Mouse (Mus musculus) intestine, embryonic 14.5 days (tissue): ENCODE measurements around the gene Cpm. TPM values are rescaled to one million over a fixed set of nuclear protein-coding genes. Genes with fewer than 3 reads are reported as not detected.

Experiments used
- ATAC-seq: fragments of 200-750 bp; cut with Nextera tagmentation; replicated peaks from 2 replicates; pipeline ENCODE4 v1.8.0; 2017; ENCODE audit warnings: low read depth, moderate number of reproducible peaks, moderate TSS enrichment, moderate library complexity; ENCODE audit not compliant: low FRiP score, low TSS enrichment
- DNase-seq: peaks from one replicate; pipeline ENCODE4 v3.0.0-alpha.2; 2018; ENCODE audit warnings: low spot score
- H3K27ac ChIP-seq: fragments of 300-500 bp; sonication (generic); 2 replicates; pipeline ENCODE4 v1.5.1; 2014; ENCODE audit warnings: low read depth, mild to moderate bottlenecking, control low read depth
- H3K27me3 ChIP-seq: fragments of 300-500 bp; sonication (generic); replicated peaks from 2 replicates; pipeline ENCODE4 v1.6.1; 2014; ENCODE audit warnings: low read length, control low read depth; ENCODE audit not compliant: control insufficient read depth, insufficient read depth
- H3K36me3 ChIP-seq: fragments of 300-500 bp; sonication (generic); 2 replicates; pipeline ENCODE4 v1.6.1; 2014; ENCODE audit warnings: low read length, control low read depth; ENCODE audit not compliant: control insufficient read depth, insufficient read depth
- H3K4me1 ChIP-seq: fragments of 300-500 bp; sonication (generic); replicated peaks from 2 replicates; pipeline ENCODE4 v1.6.1; 2014; ENCODE audit warnings: low read length, control low read depth, mixed read lengths; ENCODE audit not compliant: control insufficient read depth, insufficient read depth
- H3K4me2 ChIP-seq: fragments of 300-500 bp; sonication (generic); 2 replicates; pipeline ENCODE4 v1.6.1; 2014; ENCODE audit warnings: low read length
- H3K4me3 ChIP-seq: fragments of 300-500 bp; sonication (generic); 2 replicates; pipeline ENCODE4 v1.5.1; 2014; ENCODE audit warnings: low read depth, low read length, control low read depth, mixed read lengths
- H3K9ac ChIP-seq: fragments of 300-500 bp; sonication (generic); 2 replicates; pipeline ENCODE4 v1.6.1; 2014; ENCODE audit warnings: mild to moderate bottlenecking, low read length
- H3K9me3 ChIP-seq: fragments of 300-500 bp; sonication (generic); 2 replicates; pipeline ENCODE4 v1.6.1; 2016; ENCODE audit warnings: low read length, control low read depth; ENCODE audit not compliant: control insufficient read depth
- WGBS: fragments of 180-500 bp; shearing (Covaris S2); extraction: QIAGEN DNeasy Blood & Tissue Kit; methylation state at CpG from one replicate; pipeline ENCODE4 v1.1.7; 2014; 5-methylcytosine and 5-hydroxymethylcytosine counted together
- polyA plus RNA-seq: library from polyadenylated mRNA; unstranded; fragments of >200 nt; fragmentation: Nextera tagmentation; extraction: Ambion mirVana; gene quantifications from 2 replicates; pipeline ENCODE4 v1.2.1, GENCODE M21; 2014

Cpm gene
- polyA plus RNA-seq, 1 experiment from 2014 or later, result 66.6 TPM

GRCm38 (mm10) chr10:117655908-117656661 is 26.8 kb downstream of the Cpm start:
- ATAC-seq, result no peak
- no peak for DNase-seq
- no peak overlapping the region for H3K9ac ChIP-seq
- no peak overlapping the region for H3K4me3 ChIP-seq
- no peaks in the 10 kb centered on the region for H3K36me3 ChIP-seq
- H3K4me2 ChIP-seq, result no peak overlapping the region
- 60% methylated on average over 7 of the region's 7 CpGs for WGBS
- no peaks in the 10 kb centered on the region for H3K9me3 ChIP-seq
- no peak overlapping the region for H3K27ac ChIP-seq
- no peaks in the 10 kb centered on the region for H3K4me1 ChIP-seq
- H3K27me3 ChIP-seq, result no peaks in the 10 kb centered on the region

- ATAC-seq, result no peak
- H3K9me3 ChIP-seq, result no peaks in the 10 kb centered on the region
- H3K27me3 ChIP-seq, result no peaks in the 10 kb centered on the region
- H3K4me1 ChIP-seq, result no peaks in the 10 kb centered on the region
- H3K4me3 ChIP-seq, result no peak overlapping the region
- H3K27ac ChIP-seq, result no peak overlapping the region
- no peaks in the 10 kb centered on the region for H3K36me3 ChIP-seq
- no peak overlapping the region for H3K9ac ChIP-seq
- WGBS, result 90% methylated on average over 6 of the region's 6 CpGs
- no peak for DNase-seq
- no peak overlapping the region for H3K4me2 ChIP-seq
Observed at GRCm38 (mm10) chr10:117656662-117656962, 27.3 kb downstream of the Cpm start.

GRCm38 (mm10) chr10:117656985-117657658 is 27.8 kb downstream of the Cpm start:
- no peak overlapping the region for H3K4me2 ChIP-seq
- H3K9me3 ChIP-seq, result no peaks in the 10 kb centered on the region
- H3K27ac ChIP-seq, result no peak overlapping the region
- 80% methylated on average over 7 of the region's 7 CpGs for WGBS
- H3K36me3 ChIP-seq, result no peaks in the 10 kb centered on the region
- no peaks in the 10 kb centered on the region for H3K27me3 ChIP-seq
- H3K4me3 ChIP-seq, result no peak overlapping the region
- no peaks in the 10 kb centered on the region for H3K4me1 ChIP-seq
- ATAC-seq (no peak), DNase-seq (no peak)
- H3K9ac ChIP-seq, result no peak overlapping the region

GRCm38 (mm10) chr10:117657659-117658306 is 28.5 kb downstream of the Cpm start:
- no peak overlapping the region for H3K9ac ChIP-seq
- H3K27me3 ChIP-seq, result no peaks in the 10 kb centered on the region
- no peak overlapping the region for H3K4me3 ChIP-seq
- H3K4me2 ChIP-seq, result no peak overlapping the region
- ATAC-seq (no peak), DNase-seq (no peak)
- H3K27ac ChIP-seq, result no peak overlapping the region
- H3K4me1 ChIP-seq, result no peaks in the 10 kb centered on the region
- WGBS, result 89% methylated on average over 3 of the region's 3 CpGs
- H3K36me3 ChIP-seq, result no peaks in the 10 kb centered on the region
- no peaks in the 10 kb centered on the region for H3K9me3 ChIP-seq

- peaks cover 2% of the 10 kb centered on the region for H3K4me1 ChIP-seq
- no peak overlapping the region for H3K4me2 ChIP-seq
- H3K9ac ChIP-seq, result no peak overlapping the region
- WGBS, result 91% methylated on average over 14 of the region's 14 CpGs
- H3K36me3 ChIP-seq, result no peaks in the 10 kb centered on the region
- H3K27me3 ChIP-seq, result no peaks in the 10 kb centered on the region
- no peak for DNase-seq
- no peak for ATAC-seq
- no peak overlapping the region for H3K27ac ChIP-seq
- H3K4me3 ChIP-seq, result no peak overlapping the region
- no peaks in the 10 kb centered on the region for H3K9me3 ChIP-seq
Observed at GRCm38 (mm10) chr10:117658522-117659429, 29.5 kb downstream of the Cpm start.

- H3K4me2 ChIP-seq, result no peak overlapping the region
- no peaks in the 10 kb centered on the region for H3K9me3 ChIP-seq
- H3K9ac ChIP-seq, result no peak overlapping the region
- H3K4me3 ChIP-seq, result no peak overlapping the region
- H3K27ac ChIP-seq, result no peak overlapping the region
- H3K27me3 ChIP-seq, result no peaks in the 10 kb centered on the region
- no peak for ATAC-seq
- DNase-seq, result no peak
- no peaks in the 10 kb centered on the region for H3K36me3 ChIP-seq
- peaks cover 6% of the 10 kb centered on the region for H3K4me1 ChIP-seq
- WGBS, result 76% methylated on average over 11 of the region's 11 CpGs
Observed at GRCm38 (mm10) chr10:117659430-117659813, 30.1 kb downstream of the Cpm start.

GRCm38 (mm10) chr10:117659819-117660218 is 30.5 kb downstream of the Cpm start:
- Histone ChIP-seq H3K9me3 (no peaks in the 10 kb centered on the region), H3K36me3 (no peaks in the 10 kb centered on the region), H3K27ac (no peak overlapping the region), H3K27me3 (no peaks in the 10 kb centered on the region), H3K4me3 (no peak overlapping the region), H3K9ac (no peak overlapping the region), H3K4me2 (no peak overlapping the region), H3K4me1 (peaks cover 6% of the 10 kb centered on the region)
- 68% methylated on average over 11 of the region's 11 CpGs for WGBS
- ATAC-seq, result no peak
- DNase-seq, result no peak

GRCm38 (mm10) chr10:117662316-117663055 is 33.2 kb downstream of the Cpm start:
- H3K27me3 ChIP-seq, result no peaks in the 10 kb centered on the region
- ATAC-seq, result peak; percentile 63

More at GRCm38 (mm10) chr10:117662316-117663055, 33.2 kb downstream of the Cpm start:
- Histone ChIP-seq H3K9ac (no peak overlapping the region), H3K4me2 (no peak overlapping the region), H3K36me3 (no peaks in the 10 kb centered on the region), H3K4me3 (no peak overlapping the region), H3K9me3 (no peaks in the 10 kb centered on the region), H3K4me1 (peaks cover 6% of the 10 kb centered on the region), H3K27ac (peak overlapping the region; percentile 33; the same call in 1 of the 2 replicates)
- 73% methylated on average over 15 of the region's 15 CpGs for WGBS
- DNase-seq, result peak; percentile 64
